Mouse (Mus musculus) olfactory bulb, adult 2 months (tissue): ENCODE data around the gene Mgl2. TPM values are rescaled to one million over a fixed set of nuclear protein-coding genes. Genes with fewer than 3 reads are reported as not detected.

Experiments used
- H3K27ac ChIP-seq: fragments of 200-500 bp; 2 replicates; pipeline ENCODE4 v1.5.1; 2012; ENCODE audit warnings: low read depth, low read length; ENCODE audit not compliant: insufficient read depth
- H3K4me1 ChIP-seq: fragments of 200-500 bp; 2 replicates; pipeline ENCODE4 v1.6.1; 2012; ENCODE audit warnings: low read length; ENCODE audit not compliant: control insufficient read depth, insufficient read depth
- H3K4me3 ChIP-seq: fragments of 200-500 bp; 2 replicates; pipeline ENCODE4 v1.5.1; 2012; ENCODE audit warnings: mild to moderate bottlenecking, low read depth, low read length, moderate library complexity; ENCODE audit not compliant: insufficient read depth
- CTCF ChIP-seq: fragments of 200-500 bp; IDR thresholded peaks from 2 replicates; pipeline ENCODE4 v1.5.1; 2012; ENCODE audit warnings: low read depth, mild to moderate bottlenecking, low read length, moderate library complexity; ENCODE audit not compliant: insufficient read depth
- POLR2A ChIP-seq: fragments of 200-500 bp; IDR thresholded peaks from 2 replicates; pipeline ENCODE4 v1.6.1; 2012; ENCODE audit warnings: mild to moderate bottlenecking, low read depth, low read length, moderate library complexity; ENCODE audit not compliant: insufficient read depth
- WGBS: fragments of 180-500 bp; shearing (Covaris S2); methylation state at CpG from one replicate; pipeline ENCODE4 v1.1.7; 2018; 5-methylcytosine and 5-hydroxymethylcytosine counted together
- polyA plus RNA-seq: library from polyadenylated mRNA; stranded (reverse); fragments of >200 nt; gene quantifications from 2 replicates; pipeline ENCODE4 v1.2.4, GENCODE M21; 2012; ENCODE audit warnings: low replicate concordance; ENCODE audit not compliant: missing spikeins, insufficient read depth, insufficient read length

Mgl2 gene
- not detected in 2 replicates for polyA plus RNA-seq

DNA sequence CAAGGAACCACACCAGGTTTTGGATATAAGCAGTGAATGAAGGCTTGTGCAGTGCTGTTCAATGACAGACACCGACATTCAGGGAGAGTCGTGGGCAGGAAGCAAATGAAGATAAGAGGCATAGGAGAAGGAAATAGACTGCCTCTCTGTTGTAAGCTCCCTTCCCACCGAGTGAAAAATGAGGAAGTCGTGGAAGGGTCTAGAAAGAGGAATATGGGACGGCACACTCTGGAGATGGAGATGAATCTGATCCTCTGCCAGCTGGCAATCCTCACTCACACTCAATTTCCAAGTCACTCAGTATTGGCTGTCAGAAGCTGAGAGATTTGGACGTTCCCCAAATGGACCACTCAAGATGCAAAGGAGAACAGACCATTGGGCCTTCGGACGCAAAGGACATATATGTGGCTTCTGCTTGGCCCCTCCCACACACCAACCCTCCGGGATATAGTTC is at the start of gene Mgl2:
TSS of gene Mgl2 (plus strand) at position 404 of the 454 bp plus-strand sequence.
- H3K4me1 ChIP-seq, result no peaks in the 10 kb centered on the region
- TF ChIP-seq CTCF (no peak), POLR2A (no peak)
- H3K4me3 ChIP-seq, result no peak within 1 kb of the TSS
- 73% methylated on average over 9 of the region's 9 CpGs for WGBS
- no peak within 1 kb of the TSS for H3K27ac ChIP-seq

DNA sequence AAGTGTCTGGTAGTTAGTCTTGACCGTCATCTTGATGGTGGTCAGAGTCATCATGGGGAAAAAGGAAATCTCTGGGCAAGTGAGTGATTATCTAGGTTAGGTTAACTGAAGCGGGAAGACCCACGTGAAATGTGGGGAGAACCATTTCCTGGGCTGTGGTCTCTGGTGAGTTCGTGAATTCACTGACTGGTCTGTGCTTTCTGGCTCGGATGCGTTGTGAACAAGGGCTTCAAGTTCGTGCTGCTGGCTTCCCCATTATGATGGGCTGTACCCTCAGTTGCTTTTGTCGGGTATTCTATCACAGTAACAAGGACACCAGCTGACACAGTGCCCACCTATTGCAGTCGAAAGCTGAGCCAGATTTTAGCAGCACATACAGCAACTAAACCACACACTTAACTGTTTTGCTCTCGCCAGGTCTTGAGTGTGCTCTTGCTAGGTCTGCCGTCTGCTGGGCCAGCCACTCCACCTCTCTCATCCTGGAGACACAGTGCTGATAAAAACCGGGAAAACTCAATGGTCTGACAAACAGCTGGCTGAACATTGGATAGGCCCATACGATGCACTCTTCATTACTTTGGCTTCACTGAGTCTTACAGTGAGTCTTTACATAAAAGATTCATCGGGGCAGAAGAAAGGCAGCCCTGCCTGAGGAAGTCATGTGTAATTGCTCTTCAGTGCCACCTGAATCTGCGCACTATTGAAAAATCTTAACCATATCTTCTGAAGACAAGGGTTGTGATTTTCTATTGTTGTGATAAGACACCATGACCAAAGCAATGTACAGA is 49.1 kb upstream of the Mgl2 start:
- WGBS, result 78% methylated on average over 15 of the region's 15 CpGs
- Histone ChIP-seq H3K27ac (no peak overlapping the region), H3K4me1 (no peaks in the 10 kb centered on the region), H3K4me3 (no peak overlapping the region)
- TF ChIP-seq CTCF, result no peak
- TF ChIP-seq POLR2A, result no peak

DNA sequence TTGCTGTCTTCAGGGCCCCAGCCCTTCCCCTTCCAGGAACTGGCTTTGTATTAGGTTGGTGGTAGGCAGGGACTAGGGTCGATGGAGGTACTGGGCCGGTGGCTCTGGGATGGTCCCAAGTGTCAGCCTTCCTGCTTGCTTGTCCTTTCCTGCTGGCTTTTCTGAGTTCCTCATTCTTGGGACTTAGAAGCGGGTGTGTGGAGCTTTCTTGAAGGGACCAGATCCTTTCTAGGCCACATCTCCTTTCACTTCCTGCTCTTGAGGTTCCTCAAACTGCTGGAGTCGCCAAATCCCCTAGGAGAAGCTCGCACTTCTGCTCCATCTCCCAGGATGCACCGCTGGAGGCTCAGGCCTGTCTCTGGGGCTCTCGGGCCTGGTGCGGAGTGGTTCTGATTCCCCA is 45.6 kb upstream of the Mgl2 start:
- Histone ChIP-seq H3K4me3 (no peak overlapping the region), H3K27ac (no peak overlapping the region), H3K4me1 (no peaks in the 10 kb centered on the region)
- TF ChIP-seq POLR2A, result no peak
- TF ChIP-seq CTCF, result no peak
- 87% methylated on average over 8 of the region's 8 CpGs for WGBS

GRCm38 (mm10) chr11:70091986-70092783 is 37.9 kb upstream of the Mgl2 start, which contains the start of gene Asgr2:
Asgr2 (plus strand) TSS chr11:70092644.
- 76% methylated on average over 12 of the region's 12 CpGs for WGBS
- H3K27ac ChIP-seq, result no peak within 1 kb of the TSS
- no peaks in the 10 kb centered on the region for H3K4me1 ChIP-seq
- TF ChIP-seq POLR2A (no peak), CTCF (no peak)
- H3K4me3 ChIP-seq, result no peak within 1 kb of the TSS

GRCm38 (mm10) chr11:70097396-70097795 is 32.7 kb upstream of the Mgl2 start:
- no peak for TF ChIP-seq CTCF
- TF ChIP-seq POLR2A, result no peak
- H3K27ac ChIP-seq, result no peak overlapping the region
- 84% methylated on average over 11 of the region's 11 CpGs for WGBS
- no peaks in the 10 kb centered on the region for H3K4me1 ChIP-seq
- no peak overlapping the region for H3K4me3 ChIP-seq

GRCm38 (mm10) chr11:70099102-70099501 is 31.0 kb upstream of the Mgl2 start:
- Histone ChIP-seq H3K4me1 (no peaks in the 10 kb centered on the region), H3K4me3 (no peak overlapping the region), H3K27ac (no peak overlapping the region)
- WGBS, result 83% methylated on average over 2 of the region's 2 CpGs
- TF ChIP-seq POLR2A, result no peak
- no peak for TF ChIP-seq CTCF

DNA sequence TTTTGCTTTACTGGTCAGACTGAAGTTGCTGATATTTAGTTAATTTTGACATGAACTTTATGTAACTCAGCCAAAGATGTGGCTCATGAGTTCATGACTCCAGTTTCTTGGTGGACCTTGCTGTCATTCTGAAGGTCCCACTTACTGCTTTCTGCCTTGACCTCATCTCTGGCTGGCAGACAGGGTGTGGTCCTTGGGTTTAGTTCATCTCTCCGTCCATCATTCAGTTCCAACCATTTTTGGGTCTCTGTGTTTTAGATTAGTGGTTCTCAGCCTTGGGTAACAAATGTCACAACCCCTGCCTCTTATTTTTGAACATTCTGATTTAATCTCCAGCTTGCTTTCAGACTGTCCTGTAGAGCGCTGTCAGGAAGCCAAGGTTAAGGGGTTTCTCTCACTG is 30.3 kb upstream of the Mgl2 start:
- H3K4me1 ChIP-seq, result peaks cover 4% of the 10 kb centered on the region; the same call in 1 of the 2 replicates
- TF ChIP-seq POLR2A (no peak), CTCF (no peak)
- H3K27ac ChIP-seq, result no peak overlapping the region
- no peak overlapping the region for H3K4me3 ChIP-seq
- WGBS, result 85% methylated on average over 2 of the region's 2 CpGs

GRCm38 (mm10) chr11:70103701-70104315 is 26.3 kb upstream of the Mgl2 start:
- Histone ChIP-seq H3K4me1 (peaks cover 10% of the 10 kb centered on the region; the same call in 1 of the 2 replicates), H3K27ac (no peak overlapping the region), H3K4me3 (no peak overlapping the region)
- 84% methylated on average over 14 of the region's 14 CpGs for WGBS
- TF ChIP-seq POLR2A (no peak), CTCF (no peak)
